Mouse (Mus musculus) frontal cortex, postnatal 10 days (tissue): ENCODE results near the gene Olfr722.
"Not testable (repeated sequence)": the region's sequence is repeated elsewhere in the genome, so short reads cannot be mapped to it uniquely, and the experiment has no call there.

Experiments
- DNase-seq, 2 experiments: peaks; one replicate each; pipeline ENCODE4 v3.0.0; 2022; ENCODE audit warnings: low spot score in 2 of 2, mixed read lengths in 1 of 2

Olfr722 gene

GRCm38 (mm10) chr14:49901899-49902298 lies at the start of gene Olfr722:
Gene Olfr722, minus strand, starts transcription at chr14:49901999.
- no peak for DNase-seq

- not testable (repeated sequence) for DNase-seq
Measured at GRCm38 (mm10) chr14:49931687-49932086, 29.9 kb upstream of the Olfr722 start, which contains the start of gene Olfr723. Gene Olfr723, minus strand, starts transcription at chr14:49931787.

GRCm38 (mm10) chr14:49860387-49860786 lies 41.4 kb downstream of the Olfr722 start:
- DNase-seq = no peak
